Mouse (Mus musculus) embryonic fibroblast, embryonic 13.5 days (primary cell): ENCODE measurements at regions not wholly inside any gene's neighbourhood (a gene's known extent, or its start where the extent isn't known, plus 50 kb on each side); places are given as distances from the start of the nearest gene placed in this dataset.

ENCODE experiments used
- CTCF ChIP-seq: IDR thresholded peaks from 2 replicates; pipeline ENCODE4 v1.5.1; 2011; ENCODE audit warnings: mild to moderate bottlenecking, control low read depth, low read length, moderate library complexity, borderline replicate concordance; ENCODE audit not compliant: insufficient read depth
- POLR2A ChIP-seq: IDR thresholded peaks from 2 replicates; pipeline ENCODE4 v1.6.1; 2011; ENCODE audit warnings: low read depth, mild to moderate bottlenecking, control low read depth, low read length, moderate library complexity

- no peak for TF ChIP-seq CTCF
- no peak for TF ChIP-seq POLR2A
Observed at GRCm38 (mm10) chr1:7454931-7455330, 2647.2 kb downstream of the Gm37988 start.
